Mouse (Mus musculus) midbrain, embryonic 11.5 days (tissue): ENCODE measurements at regions not wholly inside any gene's neighbourhood (a gene's known extent, or its start where the extent isn't known, plus 50 kb on each side); places are given as distances from the start of the nearest gene placed in this dataset.

Experiments
- ATAC-seq: fragments of 200-750 bp; cut with Nextera tagmentation; 2 replicates; pipeline ENCODE4 v1.8.0; 2017; ENCODE audit warnings: moderate TSS enrichment, moderate library complexity; ENCODE audit not compliant: low FRiP score
- DNase-seq: peaks from one replicate; pipeline ENCODE4 v3.0.0; 2015; ENCODE audit warnings: low spot score; ENCODE audit errors: missing footprints
- H3K27ac ChIP-seq: fragments of 300-500 bp; sonication (generic); 2 replicates; pipeline ENCODE4 v1.5.1; 2014; ENCODE audit warnings: low read depth, low read length
- H3K27me3 ChIP-seq: fragments of 300-500 bp; sonication (generic); 2 replicates; pipeline ENCODE4 v1.6.1; 2014; ENCODE audit warnings: mild to moderate bottlenecking, low read length, moderate library complexity, mixed read lengths; ENCODE audit not compliant: control insufficient read depth, insufficient read depth
- H3K36me3 ChIP-seq: fragments of 300-500 bp; sonication (generic); 2 replicates; pipeline ENCODE4 v1.6.1; 2014; ENCODE audit warnings: mild to moderate bottlenecking, low read length, moderate library complexity, mixed read lengths; ENCODE audit not compliant: control insufficient read depth, insufficient read depth
- H3K4me1 ChIP-seq: fragments of 300-500 bp; sonication (generic); 2 replicates; pipeline ENCODE4 v1.6.1; 2014; ENCODE audit warnings: low read length; ENCODE audit not compliant: control insufficient read depth, insufficient read depth
- H3K4me2 ChIP-seq: fragments of 300-500 bp; sonication (generic); 2 replicates; pipeline ENCODE4 v1.6.1; 2014; ENCODE audit warnings: mild to moderate bottlenecking, moderate library complexity
- H3K4me3 ChIP-seq: fragments of 300-500 bp; sonication (generic); 2 replicates; pipeline ENCODE4 v1.5.1; 2014; ENCODE audit warnings: low read depth, low read length
- H3K9ac ChIP-seq: fragments of 300-500 bp; sonication (generic); 2 replicates; pipeline ENCODE4 v1.6.1; 2014; ENCODE audit warnings: low read length
- H3K9me3 ChIP-seq: fragments of 300-500 bp; sonication (generic); 2 replicates; pipeline ENCODE4 v1.6.1; 2016; ENCODE audit warnings: low read length; ENCODE audit not compliant: control insufficient read depth
- WGBS: fragments of 180-500 bp; shearing (Covaris S2); extraction: QIAGEN DNeasy Blood & Tissue Kit; methylation state at CpG from one replicate; pipeline ENCODE4 v1.1.7; 2014; 5-methylcytosine and 5-hydroxymethylcytosine counted together

DNA sequence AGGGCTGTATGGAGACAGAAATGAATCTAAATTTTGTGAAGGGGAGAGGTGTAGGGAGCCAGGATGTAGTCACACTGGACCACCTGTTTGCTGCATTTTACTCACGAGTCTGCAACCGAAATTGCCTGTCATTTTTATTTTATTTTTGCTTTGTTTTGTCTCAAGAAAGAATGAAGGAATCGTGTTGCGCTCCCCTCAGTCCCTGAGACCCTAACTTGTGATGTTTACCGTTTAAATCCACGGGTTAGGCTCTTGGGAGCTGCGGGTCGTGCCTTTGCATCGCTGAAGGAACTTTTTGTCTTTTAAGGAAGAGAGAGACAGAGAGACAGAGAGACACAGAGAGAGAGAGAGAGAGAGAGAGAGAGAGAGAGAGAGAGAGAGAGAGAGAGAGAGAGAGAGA, 420.2 kb upstream of the Ubash3b start:
- peaks cover 29% of the 10 kb centered on the region for H3K4me1 ChIP-seq
- peak; percentile 90 for DNase-seq

GRCm38 (mm10) chr9:41581152-41581551, 419.7 kb upstream of the Ubash3b start:
- H3K4me3 ChIP-seq = peak overlapping the region; percentile 61
- ATAC-seq = peak; percentile 33; the same call in 1 of the 2 replicates
- H3K4me2 ChIP-seq = peak overlapping the region; percentile 53
- H3K27me3 ChIP-seq = no peaks in the 10 kb centered on the region
- DNase-seq = peak; percentile 95
- peak overlapping the region; percentile 90 for H3K27ac ChIP-seq
- H3K9ac ChIP-seq = peak overlapping the region; percentile 85
- H3K4me1 ChIP-seq = peaks cover 27% of the 10 kb centered on the region
- H3K9me3 ChIP-seq = no peaks in the 10 kb centered on the region
- no peaks in the 10 kb centered on the region for H3K36me3 ChIP-seq
- 1% methylated on average over 14 of the region's 14 CpGs for WGBS

More for the DNA sequence above, 420.2 kb upstream of the Ubash3b start:
- Histone ChIP-seq H3K36me3 (0 out of 2 replicates have a peak, but pooled peaks cover under 1% of the 10 kb centered on the region), H3K27me3 (no peaks in the 10 kb centered on the region), H3K4me2 (peak overlapping the region; percentile 53), H3K4me3 (peak overlapping the region; percentile 61), H3K27ac (peak overlapping the region; percentile 90), H3K9me3 (no peaks in the 10 kb centered on the region), H3K9ac (peak overlapping the region; percentile 85)
- 7% methylated on average over 9 of the region's 9 CpGs for WGBS
- ATAC-seq = no peak

- peak; percentile 97 for DNase-seq
- 0% methylated on average over 13 of the region's 13 CpGs for WGBS
Observed at GRCm38 (mm10) chr9:41580611-41581041, 419.1 kb upstream of the Ubash3b start.

GRCm38 (mm10) chr9:41580067-41580466, 418.6 kb upstream of the Ubash3b start:
- Histone ChIP-seq H3K4me3 (peak overlapping the region; percentile 61), H3K4me1 (peaks cover 24% of the 10 kb centered on the region), H3K27ac (peak overlapping the region; percentile 90), H3K27me3 (no peaks in the 10 kb centered on the region), H3K9me3 (no peaks in the 10 kb centered on the region), H3K9ac (peak overlapping the region; percentile 85), H3K36me3 (no peaks in the 10 kb centered on the region), H3K4me2 (peak overlapping the region; percentile 53)
- DNase-seq = peak; percentile 92
- WGBS = 0% methylated on average over 4 of the region's 4 CpGs
- peak; percentile 28 for ATAC-seq

More at GRCm38 (mm10) chr9:41580611-41581041, 419.1 kb upstream of the Ubash3b start:
- peak; percentile 73 for ATAC-seq
- Histone ChIP-seq H3K4me3 (peak overlapping the region; percentile 61), H3K9ac (peak overlapping the region; percentile 85), H3K27me3 (no peaks in the 10 kb centered on the region), H3K4me1 (peaks cover 27% of the 10 kb centered on the region), H3K4me2 (peak overlapping the region; percentile 53), H3K9me3 (no peaks in the 10 kb centered on the region), H3K36me3 (no peaks in the 10 kb centered on the region), H3K27ac (peak overlapping the region; percentile 90)

DNA sequence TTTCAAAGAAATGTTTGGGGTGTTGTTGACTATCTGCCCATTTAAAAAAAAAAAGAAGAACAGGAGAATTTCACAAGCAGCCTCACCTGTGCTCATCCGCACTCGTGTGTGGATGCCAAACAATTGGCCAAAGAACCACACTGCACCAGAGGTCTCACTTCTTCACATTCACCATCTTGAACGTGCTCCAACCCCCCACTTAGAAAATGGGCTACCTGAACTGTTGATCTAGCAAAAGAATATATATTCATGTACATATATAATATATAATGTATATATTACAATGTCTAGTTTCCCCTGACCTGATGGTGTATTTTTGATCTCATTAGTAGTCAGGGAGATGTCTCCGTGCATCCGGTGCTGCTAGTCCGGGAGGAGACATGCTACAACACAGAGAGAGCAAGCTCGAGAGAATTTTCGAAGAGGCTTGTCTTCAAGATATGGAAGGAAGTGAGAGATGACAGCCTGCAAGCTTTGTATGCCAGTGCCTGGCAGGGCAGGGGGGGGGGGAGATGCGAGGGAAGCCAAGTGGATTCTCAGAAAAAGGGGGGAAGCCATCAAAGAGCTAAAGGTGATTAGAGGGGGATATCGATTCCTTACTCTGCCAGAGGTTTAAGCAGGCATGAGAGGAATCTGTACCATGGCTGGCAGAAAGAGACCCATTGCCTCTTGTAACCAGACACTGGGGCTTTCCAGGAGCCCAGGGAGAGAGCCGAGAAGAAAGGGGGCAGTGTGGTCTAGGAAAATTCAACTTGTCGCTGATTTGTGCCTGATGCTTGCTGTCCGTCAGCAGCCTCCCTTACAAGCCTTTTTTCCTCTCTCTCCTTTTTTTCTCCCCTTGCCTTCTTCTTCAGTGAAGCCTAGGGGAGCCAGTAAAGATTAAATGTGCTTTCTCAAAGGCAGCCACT, 417.9 kb upstream of the Ubash3b start:
- no peaks in the 10 kb centered on the region for H3K9me3 ChIP-seq
- 29% methylated on average over 13 of the region's 13 CpGs for WGBS
- DNase-seq = peak; percentile 96
- H3K27me3 ChIP-seq = no peaks in the 10 kb centered on the region
- H3K9ac ChIP-seq = peak overlapping the region; percentile 85
- peaks cover 22% of the 10 kb centered on the region for H3K4me1 ChIP-seq
- ATAC-seq = peak; percentile 71
- H3K27ac ChIP-seq = peak overlapping the region; percentile 90
- no peaks in the 10 kb centered on the region for H3K36me3 ChIP-seq
- peak overlapping the region; percentile 61 for H3K4me3 ChIP-seq
- H3K4me2 ChIP-seq = peak overlapping the region; percentile 53

- Histone ChIP-seq H3K4me2 (peak overlapping the region; percentile 53; the same call in 1 of the 2 replicates), H3K27ac (peak overlapping the region; percentile 90; the same call in 1 of the 2 replicates), H3K4me3 (no peak overlapping the region; the same call in 1 of the 2 replicates), H3K4me1 (peaks cover 22% of the 10 kb centered on the region), H3K36me3 (no peaks in the 10 kb centered on the region), H3K27me3 (no peaks in the 10 kb centered on the region), H3K9me3 (no peaks in the 10 kb centered on the region), H3K9ac (peak overlapping the region; percentile 85; the same call in 1 of the 2 replicates)
- DNase-seq (peak; percentile 86), ATAC-seq (no peak)
- 61% methylated on average over 14 of the region's 14 CpGs for WGBS
Observed at GRCm38 (mm10) chr9:41578221-41579106, 417.0 kb upstream of the Ubash3b start.

GRCm38 (mm10) chr9:41577760-41578159, 416.3 kb upstream of the Ubash3b start:
- H3K4me3 ChIP-seq = 0 out of 2 replicates have a peak overlapping the region, but pooled peaks have one; percentile 2
- no peak for ATAC-seq
- no peak overlapping the region for H3K27ac ChIP-seq
- 59% methylated on average over 1 of the region's 1 CpGs for WGBS
- H3K9me3 ChIP-seq = no peaks in the 10 kb centered on the region
- H3K4me2 ChIP-seq = no peak overlapping the region
- no peak for DNase-seq
- no peak overlapping the region for H3K9ac ChIP-seq
- no peaks in the 10 kb centered on the region for H3K36me3 ChIP-seq
- peaks cover 22% of the 10 kb centered on the region for H3K4me1 ChIP-seq
- H3K27me3 ChIP-seq = no peaks in the 10 kb centered on the region

DNA sequence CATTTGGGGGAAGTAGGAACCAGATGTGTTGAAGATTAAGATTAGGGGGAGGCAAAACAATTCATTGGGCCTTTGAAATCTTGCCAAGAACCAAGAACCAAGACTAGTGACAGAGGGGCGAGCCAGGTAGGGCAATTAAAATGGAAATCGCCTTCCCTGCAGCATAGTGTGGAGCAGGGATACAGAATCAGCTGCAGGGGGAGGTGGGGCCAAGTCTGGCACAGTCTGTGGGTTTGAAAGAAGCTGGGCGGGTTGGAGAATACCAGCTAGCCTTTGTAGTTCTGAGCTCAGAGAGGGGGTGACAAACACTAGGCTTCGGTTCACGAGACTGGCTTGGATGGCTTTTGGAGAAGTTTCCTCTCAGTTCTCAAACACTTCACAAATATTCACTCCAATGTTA, 414.3 kb upstream of the Ubash3b start:
- WGBS = 18% methylated on average over 5 of the region's 5 CpGs
- Histone ChIP-seq H3K27ac (no peak overlapping the region), H3K4me2 (no peak overlapping the region), H3K4me3 (no peak overlapping the region), H3K9me3 (no peaks in the 10 kb centered on the region), H3K36me3 (no peaks in the 10 kb centered on the region), H3K27me3 (no peaks in the 10 kb centered on the region), H3K9ac (no peak overlapping the region), H3K4me1 (peaks cover 22% of the 10 kb centered on the region)
- DNase-seq (peak; percentile 81), ATAC-seq (no peak)
